Mouse (Mus musculus): Measurements from ENCODE around the gene Herpud1.

DNA sequence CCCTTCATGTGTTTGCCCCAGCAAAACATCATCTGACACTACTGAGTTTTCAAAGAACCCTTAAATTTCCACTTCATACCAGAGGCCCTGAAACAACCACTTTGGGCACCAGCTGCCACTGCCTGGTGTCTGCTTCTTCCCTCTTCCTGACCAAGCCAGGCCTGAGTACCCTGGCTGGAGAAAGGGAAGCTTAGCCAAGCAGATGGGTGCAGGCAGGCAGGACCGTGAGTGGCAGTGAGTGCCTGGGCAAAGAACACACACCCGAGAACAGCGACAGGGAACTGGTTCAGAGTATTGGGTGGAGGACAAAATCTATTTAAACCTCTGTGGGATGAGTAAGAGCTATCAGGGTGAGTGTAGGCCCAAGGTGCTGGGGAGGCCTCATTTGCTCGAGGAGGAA, 42.2 kb downstream of the Herpud1 start:
- TF ChIP-seq CTCF (IDR thresholded peaks at IDR 0.05; ENCODE audit: low read depth) = no peak
- no peak for TF ChIP-seq EP300 (optimal IDR thresholded peaks at IDR 0.05)
